Mouse (Mus musculus): ENCODE results near the gene Hoxb6.

The Hoxb6 gene

DNA sequence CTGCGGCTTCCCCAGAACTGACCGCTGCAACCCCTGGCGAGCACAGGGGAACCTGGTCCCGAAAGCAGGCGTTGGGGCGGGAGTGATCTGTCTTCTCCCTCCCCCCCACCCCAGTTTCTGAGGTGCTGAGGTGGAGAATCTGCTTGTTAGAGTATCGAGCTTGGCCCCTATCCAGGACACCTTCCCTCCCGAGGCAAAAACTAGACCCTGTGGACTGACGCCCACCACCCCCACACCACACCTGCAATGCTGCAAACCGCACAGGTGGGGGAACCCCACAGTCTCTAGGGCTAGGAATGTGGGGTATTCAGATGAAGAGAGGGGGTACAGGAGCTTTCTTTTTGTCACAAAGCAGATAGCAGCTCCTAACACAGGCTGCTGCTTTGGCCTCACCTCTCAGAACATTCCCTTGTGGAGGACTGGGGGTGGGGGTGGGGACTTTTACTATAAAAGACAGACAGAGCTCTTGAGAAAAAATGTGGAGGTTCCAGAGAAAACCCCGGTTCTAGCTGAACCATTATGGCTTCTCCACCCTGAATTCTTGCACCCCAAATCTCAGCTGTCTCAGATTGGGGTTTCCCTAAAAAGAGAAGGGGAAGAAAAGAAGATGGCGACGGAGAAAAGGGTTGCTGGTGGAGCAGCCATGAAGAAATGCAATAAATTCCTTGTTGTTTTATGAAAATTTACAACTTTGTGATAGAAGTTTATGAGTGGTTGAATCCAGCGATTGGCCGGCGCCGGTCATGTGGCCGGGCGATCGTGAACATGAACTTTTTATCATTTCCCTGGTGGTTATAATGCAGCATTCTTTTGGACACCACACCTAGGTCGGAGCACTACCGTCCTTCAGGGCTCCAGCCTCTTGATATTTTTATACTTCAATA lies at the start of gene Hoxb6:
Gene Hoxb6 (plus strand): TSS at position 796 of the 884 bp plus-strand sequence.
- DNase-seq (ENCODE audit: low read depth, low spot score): peak; percentile 68

- DNase-seq (ENCODE audit: low read depth, low spot score): no peak
Measured at GRCm38 (mm10) chr11:96250901-96251300, 41.4 kb upstream of the Hoxb6 start.

- no peak for DNase-seq (ENCODE audit: low read depth, low spot score)
Measured at GRCm38 (mm10) chr11:96251480-96252031, 40.7 kb upstream of the Hoxb6 start.

- no peak for DNase-seq (ENCODE audit: low read depth, low spot score)
Measured at GRCm38 (mm10) chr11:96252541-96253120, 39.6 kb upstream of the Hoxb6 start.

GRCm38 (mm10) chr11:96254221-96254620 lies 38.1 kb upstream of the Hoxb6 start:
- no peak for DNase-seq (ENCODE audit: low read depth, low spot score)

DNA sequence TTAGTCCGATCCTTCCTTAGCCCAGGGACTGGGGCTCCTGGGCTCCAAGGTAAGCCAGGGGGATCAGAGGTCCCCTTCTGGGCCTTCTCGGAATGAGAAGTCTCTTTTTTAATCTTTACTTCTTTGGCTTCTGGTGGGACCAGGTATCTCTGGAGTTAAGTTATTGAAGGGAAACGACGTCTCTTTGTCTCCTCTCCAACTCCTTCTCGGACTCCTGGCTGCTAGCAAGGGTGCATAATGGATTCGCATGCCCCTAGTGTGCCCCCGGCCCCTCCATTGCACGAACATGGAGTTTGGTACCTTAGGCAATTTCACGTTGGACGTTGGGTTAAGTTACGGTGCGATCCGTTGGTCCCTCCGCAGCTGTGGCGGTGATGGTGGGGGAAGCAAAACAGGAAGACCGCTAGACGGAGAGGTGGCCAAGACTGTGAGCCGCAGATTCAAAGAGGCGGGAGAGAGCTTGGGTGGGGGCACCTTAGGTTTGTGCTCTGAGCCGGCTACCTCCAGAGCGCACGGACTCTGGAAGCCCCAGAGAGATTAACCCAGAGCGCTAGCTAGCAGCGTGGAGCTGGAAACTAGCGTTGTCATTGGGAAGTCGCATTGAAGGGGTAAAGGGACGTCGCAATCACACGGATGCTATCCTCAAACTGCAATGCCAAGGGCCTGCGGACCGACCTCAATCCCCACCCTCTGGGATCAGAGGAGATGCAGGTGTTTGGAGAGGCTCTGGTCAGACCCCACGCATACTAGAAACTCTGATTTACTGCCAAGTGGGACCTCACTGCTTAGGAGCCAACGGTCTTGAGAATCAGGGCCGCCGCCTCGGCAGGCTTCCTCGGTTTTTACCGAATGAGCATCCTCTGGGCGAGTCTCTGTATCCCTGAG lies 36.9 kb upstream of the Hoxb6 start:
- no peak for DNase-seq (ENCODE audit: low read depth, low spot score)

- no peak for DNase-seq (ENCODE audit: low read depth, low spot score)
Measured at GRCm38 (mm10) chr11:96255996-96256445, 36.3 kb upstream of the Hoxb6 start.

DNA sequence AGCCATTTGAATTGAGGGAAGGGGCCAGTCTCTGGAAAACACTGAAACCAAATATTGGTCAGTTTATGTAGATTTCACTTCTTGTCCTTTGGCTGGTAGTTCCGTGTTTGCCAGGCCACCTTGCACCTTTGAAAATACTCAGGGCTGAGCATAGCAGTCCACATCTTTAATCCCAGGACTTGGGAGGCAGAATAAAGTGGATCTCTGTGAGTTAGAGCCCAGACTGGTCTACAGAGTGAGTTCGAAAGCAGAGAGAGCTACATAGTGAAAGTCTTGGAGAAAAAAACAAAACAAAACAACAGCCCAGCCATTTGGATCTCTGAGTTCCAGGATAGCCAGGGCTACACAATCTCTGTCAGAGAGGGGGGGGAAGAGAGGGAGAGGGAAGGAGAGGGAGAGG lies 35.1 kb upstream of the Hoxb6 start:
- no peak for DNase-seq (ENCODE audit: low read depth, low spot score)

DNA sequence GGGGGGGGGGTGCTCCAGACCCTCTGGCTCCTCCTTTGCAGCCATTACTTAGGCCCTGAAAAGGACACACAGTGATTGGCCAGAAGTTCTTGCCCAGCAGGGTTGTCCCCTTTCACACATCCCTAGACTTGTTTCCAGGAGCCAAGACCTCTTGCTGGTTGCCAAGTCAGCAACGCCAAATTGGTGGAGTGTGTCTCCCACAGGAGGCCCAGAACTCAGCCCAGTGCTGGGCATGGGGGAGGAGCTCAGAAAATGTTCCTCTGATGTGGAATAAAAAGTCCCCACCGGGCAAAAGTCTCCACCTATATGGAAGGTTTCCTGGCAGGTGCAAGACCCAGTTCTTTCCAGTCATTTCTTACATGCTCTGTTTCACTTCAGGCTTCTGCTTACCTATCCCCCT lies 33.2 kb upstream of the Hoxb6 start:
- no peak for DNase-seq (ENCODE audit: low read depth, low spot score)

DNA sequence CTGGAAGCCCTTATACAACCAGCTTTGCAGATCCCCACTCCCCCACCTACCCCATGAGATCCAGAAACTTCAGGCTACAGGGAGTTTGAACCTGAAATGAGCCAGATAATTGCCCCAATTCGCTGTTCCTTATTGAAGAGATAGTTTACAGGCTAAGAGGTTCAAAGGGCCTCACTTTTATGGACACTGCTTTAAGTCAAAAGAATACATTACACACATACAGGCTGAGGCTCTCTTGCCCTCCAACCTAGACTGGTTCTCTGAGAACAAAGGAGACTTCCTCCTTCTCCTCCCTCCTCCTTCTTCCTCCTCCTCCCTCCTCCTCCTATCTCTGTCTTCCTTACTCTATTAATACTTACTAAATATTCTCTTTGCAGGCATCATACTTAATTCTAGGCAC lies 32.8 kb upstream of the Hoxb6 start:
- DNase-seq (ENCODE audit: low read depth, low spot score): no peak

DNA sequence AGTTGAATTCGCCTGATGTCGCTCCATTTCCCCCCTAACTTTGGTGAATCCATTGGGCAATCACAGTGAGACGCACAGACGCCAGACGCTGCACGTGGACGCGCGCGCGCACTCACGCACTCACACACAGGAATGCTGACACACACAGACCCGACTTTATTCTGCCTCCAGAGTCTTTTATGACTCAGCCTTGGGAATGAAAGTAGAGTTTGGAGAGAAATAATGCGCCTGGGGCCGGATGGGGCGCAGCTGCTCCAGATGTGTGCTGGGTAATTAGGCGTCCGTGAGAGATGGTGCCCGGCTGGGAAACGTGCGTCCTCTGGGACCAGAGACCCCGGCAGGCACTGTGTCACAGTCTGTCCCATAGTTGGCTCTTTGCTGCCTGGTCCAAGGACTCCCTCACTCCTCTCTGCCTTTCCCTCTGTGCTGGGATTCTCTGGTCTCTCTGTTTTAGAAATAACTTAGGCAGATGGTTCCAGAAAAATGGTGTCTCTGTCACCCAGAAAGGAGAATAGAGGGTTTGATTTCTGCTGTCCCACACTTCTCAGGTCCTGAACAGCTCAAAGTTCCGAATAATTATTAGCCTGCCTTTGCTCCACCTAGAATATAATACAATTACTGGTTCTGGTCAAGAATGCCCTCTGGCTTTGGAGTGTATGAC lies 31.8 kb upstream of the Hoxb6 start:
- peak; percentile 87 for DNase-seq (ENCODE audit: low read depth, low spot score)

DNA sequence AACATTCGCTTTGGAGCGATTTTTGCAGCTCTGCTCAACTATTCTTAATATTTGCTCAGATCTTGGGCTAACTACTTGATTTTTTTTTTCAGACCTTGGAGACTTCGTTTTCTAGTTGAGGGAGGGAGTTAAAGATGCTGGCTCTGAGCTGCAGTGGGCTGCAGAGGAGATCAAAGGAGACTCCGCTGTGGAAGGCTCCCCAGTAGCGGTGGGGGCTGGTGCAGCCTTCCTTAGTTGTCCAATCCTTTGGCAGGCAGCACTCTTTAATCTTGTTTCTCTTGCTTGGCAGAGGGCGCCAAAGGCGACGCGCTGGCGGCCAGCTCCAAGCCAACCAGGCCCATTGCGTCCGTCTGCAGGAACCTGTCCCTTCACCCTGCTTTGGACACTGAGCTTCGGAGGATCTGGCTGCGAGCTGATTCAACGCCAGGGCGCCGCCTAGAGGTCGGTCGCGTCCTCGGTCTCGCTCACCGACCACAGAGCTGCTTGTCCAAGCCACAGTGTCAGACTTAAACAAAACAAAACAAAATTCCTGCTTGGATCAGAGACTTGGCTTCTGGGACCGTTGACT lies 30.9 kb upstream of the Hoxb6 start:
- DNase-seq (ENCODE audit: low read depth, low spot score): no peak

DNA sequence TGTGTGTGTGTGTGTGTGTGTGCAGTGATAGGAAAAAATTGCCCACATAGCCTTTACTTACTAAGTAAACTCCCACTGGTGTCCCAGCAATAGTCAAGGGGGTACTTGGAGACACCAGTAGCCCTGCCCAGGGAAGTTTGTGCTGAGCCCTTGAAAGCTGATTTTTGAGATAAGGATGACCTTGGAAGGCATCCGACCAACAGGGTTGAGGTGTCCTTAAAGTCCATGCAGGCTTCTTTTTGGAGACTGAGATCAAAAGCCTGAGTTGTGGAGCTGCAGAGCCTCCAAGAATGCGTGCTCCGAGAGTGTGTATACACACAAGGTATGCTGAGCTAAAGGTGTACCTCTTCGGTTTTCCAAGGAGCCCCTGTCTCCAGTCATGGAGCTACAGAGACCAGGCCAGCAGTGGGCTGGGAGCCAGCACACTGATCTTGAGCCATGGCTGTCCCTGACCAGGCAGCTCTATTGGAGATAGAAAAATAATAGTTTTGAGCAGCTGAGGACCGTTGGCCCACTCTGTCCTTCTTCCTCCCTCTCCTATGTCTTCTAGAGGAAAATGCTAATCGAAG lies 29.9 kb upstream of the Hoxb6 start:
- no peak for DNase-seq (ENCODE audit: low read depth, low spot score)

GRCm38 (mm10) chr11:96263636-96264389 lies 28.5 kb upstream of the Hoxb6 start:
- DNase-seq (ENCODE audit: low read depth, low spot score): no peak

DNA sequence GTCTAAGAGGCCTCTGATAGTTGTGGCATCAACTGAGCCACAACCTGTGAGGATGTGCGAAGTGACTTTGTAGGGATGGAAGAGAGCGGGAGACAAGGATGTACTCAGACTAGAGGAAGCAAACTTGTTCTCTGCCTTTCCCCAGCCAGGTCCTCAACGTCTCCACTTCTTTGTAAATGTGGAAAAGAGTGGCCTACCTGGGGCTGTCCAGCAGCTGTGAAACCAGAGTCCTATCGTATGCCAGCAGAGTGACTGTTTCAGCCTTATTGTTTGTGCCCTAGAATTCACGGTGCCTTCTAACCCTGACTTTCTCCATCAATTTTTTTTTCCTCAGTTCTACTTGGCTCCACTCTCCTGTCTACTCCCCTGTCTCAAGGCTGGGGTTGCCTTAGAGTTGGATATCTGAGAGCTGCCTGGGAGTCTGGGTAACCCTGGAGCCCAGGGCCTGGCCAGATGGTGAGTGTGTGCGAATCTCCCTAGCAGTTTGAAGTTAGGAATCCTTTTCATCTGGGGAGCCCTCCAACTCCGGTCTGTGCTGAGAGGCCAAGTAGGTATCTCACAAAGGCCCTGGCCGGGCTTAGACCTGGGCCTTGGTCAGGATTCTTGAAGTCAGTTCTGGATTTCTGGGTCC lies 27.8 kb upstream of the Hoxb6 start:
- DNase-seq (ENCODE audit: low read depth, low spot score): no peak

DNA sequence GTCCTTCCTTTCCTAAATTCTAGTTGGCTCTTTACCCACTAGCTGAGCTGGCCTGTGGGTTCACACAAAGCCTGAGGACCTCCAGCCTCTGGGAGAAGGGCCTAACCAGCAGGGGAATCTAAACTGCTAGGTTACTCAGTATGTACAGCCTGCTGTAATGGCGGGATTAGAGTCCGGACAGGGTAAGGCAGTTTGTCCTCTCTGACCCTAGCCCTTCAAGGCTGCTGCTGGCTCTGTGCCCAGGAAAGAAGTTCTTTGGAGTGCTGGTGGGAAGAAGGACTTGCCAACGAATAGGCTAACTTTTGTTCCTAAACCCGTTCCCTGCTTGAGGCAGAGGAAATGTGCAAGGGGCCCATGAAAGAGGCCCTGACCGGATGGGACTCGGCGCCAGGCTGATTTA lies 26.3 kb upstream of the Hoxb6 start:
- no peak for DNase-seq (ENCODE audit: low read depth, low spot score)

DNA sequence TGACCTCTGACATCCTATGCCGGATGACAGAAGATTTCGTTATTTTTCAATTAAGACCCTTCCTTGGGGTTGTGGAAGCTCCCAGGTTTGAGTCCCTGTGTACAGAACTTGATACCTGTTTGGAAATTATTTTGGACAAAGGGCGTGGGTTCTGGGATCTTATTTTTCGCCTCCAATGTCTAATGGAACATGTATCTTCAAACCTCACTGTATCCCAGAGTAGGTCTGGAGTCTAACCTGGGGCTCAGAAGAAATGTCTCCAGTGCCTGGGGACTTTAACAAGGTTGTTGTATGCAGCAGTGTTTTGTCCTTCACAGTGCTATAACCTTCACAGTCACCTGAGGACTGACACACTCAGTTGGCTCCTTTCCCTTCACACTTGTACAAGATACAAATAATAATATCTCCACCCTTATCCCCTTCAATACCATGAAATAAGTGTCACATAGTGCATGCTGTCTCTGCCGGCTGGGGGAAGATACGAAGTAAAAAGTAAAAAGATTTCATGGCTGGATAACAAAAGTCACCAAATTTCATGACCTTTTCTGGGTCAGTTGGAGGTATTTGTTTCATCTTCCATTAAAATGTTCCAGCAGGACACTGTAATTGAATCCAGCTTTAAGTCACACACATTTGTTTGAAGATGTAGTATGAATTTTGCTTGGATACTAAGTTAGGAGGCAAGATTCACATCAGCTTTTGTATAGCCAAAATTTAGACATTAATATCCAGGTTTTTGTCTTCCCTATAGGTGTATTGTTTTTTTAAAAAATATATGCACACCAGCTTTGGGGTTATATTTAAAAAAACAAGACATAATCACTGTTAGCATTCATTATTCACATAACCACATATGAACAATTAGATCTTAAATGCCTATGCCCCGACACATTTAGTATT lies 25.0 kb upstream of the Hoxb6 start:
- no peak for DNase-seq (ENCODE audit: low read depth, low spot score)

GRCm38 (mm10) chr11:96268031-96268745 lies 24.1 kb upstream of the Hoxb6 start:
- no peak for DNase-seq (ENCODE audit: low read depth, low spot score)

Data from 3T3-L1 (cell line).